Comparison of ENCODE assay signal across 10 mouse cellular contexts in genomic region chr8:114460600-114460999, GRCm38 (mm10). TPM values are rescaled to one million over a fixed set of nuclear protein-coding genes. Genes with fewer than 3 reads are reported as not detected.
DNase-seq lines count a peak whose midpoint lies in the region; ATAC-seq and TF ChIP-seq lines count a peak whose summit lies in the region.
"Had no signal": no experiment of that assay in that cellular context is flagged by ENCODE, and none has a peak within 500 bp of the region (broad histone marks: within the 10 kb centered on the region; RNA-seq: fewer than 3 reads in every experiment).

No protein-coding gene starts in this region.

- ATAC-seq in liver, postnatal 0 days = no peak

- no peak for TF ChIP-seq POLR2A in lung, adult 2 months (IDR thresholded peaks at IDR 0.05; ENCODE audit: borderline replicate concordance, extremely low read depth, low read depth, low read length)
- TF ChIP-seq POLR2A in bone marrow, adult 2 months (IDR thresholded peaks at IDR 0.05; ENCODE audit: borderline replicate concordance, control insufficient read depth, low read depth, low read length) = no peak

- peaks cover 3% of the 10 kb centered on the region; the same call in 1 of the 2 replicates for H3K4me1 ChIP-seq in lung, adult 2 months (ENCODE audit: control insufficient read depth, insufficient read depth, low read length)
- H3K4me1 ChIP-seq in bone marrow, adult 2 months (ENCODE audit: control insufficient read depth, insufficient read depth, low read length) = no peaks in the 10 kb centered on the region
- H3K4me1 ChIP-seq in liver, postnatal 0 days (ENCODE audit: insufficient read depth) = no peaks in the 10 kb centered on the region

- TF ChIP-seq CTCF in lung, adult 2 months (IDR thresholded peaks at IDR 0.05; ENCODE audit: insufficient read depth, low read length) = peak; percentile 67
- peak; percentile 48 for TF ChIP-seq CTCF in bone marrow, adult 2 months (IDR thresholded peaks at IDR 0.05; ENCODE audit: control insufficient read depth, insufficient read depth, low read length)
- TF ChIP-seq CTCF in liver, postnatal 0 days (IDR thresholded peaks at IDR 0.05; ENCODE audit: low read depth) = peak; percentile 50

- no peaks in the 10 kb centered on the region for H3K36me3 ChIP-seq in liver, postnatal 0 days (replicated peaks; ENCODE audit: insufficient read depth, low read length)
- H3K36me3 ChIP-seq: hindbrain, embryonic 10.5 days had no signal

- H3K9ac ChIP-seq in liver, postnatal 0 days (replicated peaks) = no peak overlapping the region

- no peaks in the 10 kb centered on the region for H3K9me3 ChIP-seq in liver, postnatal 0 days (ENCODE audit: low read length)
- H3K9me3 ChIP-seq: hindbrain, embryonic 10.5 days had no signal

- no peak for TF ChIP-seq EP300 in liver, postnatal 0 days (IDR thresholded peaks at IDR 0.05; ENCODE audit: low read depth)

- no peak overlapping the region for H3K27ac ChIP-seq in bone marrow, adult 2 months (ENCODE audit: control insufficient read depth, insufficient read depth, low read depth, low read length, poor library complexity)
- H3K27ac ChIP-seq in liver, postnatal 0 days (ENCODE audit: low read depth) = no peak overlapping the region
- H3K27ac ChIP-seq: hindbrain, embryonic 10.5 days had no signal

- 61% methylated on average over 5 of the region's 5 CpGs for WGBS in lung, adult 2 months
- 70% methylated on average over 5 of the region's 5 CpGs for WGBS in bone marrow, adult 2 months
- WGBS in liver, postnatal 0 days (ENCODE audit: insufficient replicate concordance) = 54% methylated on average over 5 of the region's 5 CpGs

- peak; percentile 24 for DNase-seq in lung, adult 2 months
- DNase-seq in lung, postnatal 4 days = no peak
- DNase-seq in liver, postnatal 0 days = peak; percentile 33
- DNase-seq in thymus, postnatal 14 days = peak; percentile 43
- DNase-seq in T-cell, adult 2 months (ENCODE audit: low spot score) = no peak
- no peak for DNase-seq in neural tube, embryonic 10.5 days (ENCODE audit: extremely low spot score, low spot score)
- DNase-seq: left cerebral cortex, postnatal 4 days; right cerebral cortex, postnatal 4 days had no signal

- H3K27me3 ChIP-seq in liver, postnatal 0 days (ENCODE audit: insufficient read depth, low read length) = no peaks in the 10 kb centered on the region

- no peak overlapping the region for H3K4me3 ChIP-seq in lung, adult 2 months (replicated peaks; ENCODE audit: extremely low read depth, low read depth, low read length)
- no peak overlapping the region for H3K4me3 ChIP-seq in bone marrow, adult 2 months (replicated peaks; ENCODE audit: control insufficient read depth, low read depth, low read length)
- no peak overlapping the region for H3K4me3 ChIP-seq in liver, postnatal 0 days (ENCODE audit: low read depth, low read length)
- H3K4me3 ChIP-seq: hindbrain, embryonic 10.5 days had no signal

- H3K4me2 ChIP-seq in liver, postnatal 0 days (ENCODE audit: low read depth, low read length) = no peak overlapping the region

RNA-seq across cellular contexts. Expression of gene Wwox, which starts 21.1 kb away (rescaled TPM):
- polyA plus RNA-seq in lung, adult 2 months (2012; rRNA removed) = 8.5 and 8.7 TPM in 2 replicates
- polyA plus RNA-seq in bone marrow, adult 2 months (2011; ENCODE audit: insufficient read depth, insufficient read length, low replicate concordance, missing spikeins) = 5.4 and 13.5 TPM in 2 replicates
- 3.6 and 3.9 TPM in 2 replicates for polyA plus RNA-seq in liver, postnatal 0 days (2015; fragmentation: Nextera tagmentation; extraction: Ambion mirVana)

RNA-seq across cellular contexts. Expression of gene Clec3a, which starts 42.7 kb away (rescaled TPM):
- not detected in 2 replicates for polyA plus RNA-seq in lung, adult 2 months (2012; rRNA removed)
- polyA plus RNA-seq in bone marrow, adult 2 months (2011; ENCODE audit: insufficient read depth, insufficient read length, low replicate concordance, missing spikeins) = not detected in 2 replicates
- polyA plus RNA-seq in liver, postnatal 0 days (2015; fragmentation: Nextera tagmentation; extraction: Ambion mirVana) = not detected in 2 replicates
- polyA plus RNA-seq: hindbrain, embryonic 10.5 days had no signal

Comparison
In these comparisons a context has a peak if more than half of its experiments do, and no peak if none do; other contexts are left out.
1. DNase-seq: peak in lung, adult 2 months (single experiment), liver, postnatal 0 days (single experiment) and thymus, postnatal 14 days (single experiment); none in lung, postnatal 4 days (0 of 2), T-cell, adult 2 months (single experiment) and neural tube, embryonic 10.5 days (single experiment).
2. Peak in every context shown above with its lines, with median percentiles within 50 percentile points of each other: CTCF ChIP-seq.